Mouse (Mus musculus) cortical plate, adult 2 months (tissue): Measurements from ENCODE around the gene Nrg3. TPM values are rescaled to one million over a fixed set of nuclear protein-coding genes. Genes with fewer than 3 reads are reported as not detected.
"Not testable (repeated sequence)": the region's sequence is repeated elsewhere in the genome, so short reads cannot be mapped to it uniquely, and the experiment has no call there.

Experiments used
- H3K27ac ChIP-seq: fragments of 200-500 bp; 2 replicates; pipeline ENCODE4 v1.5.1; 2012; ENCODE audit warnings: low read length, control low read depth, inconsistent platforms; ENCODE audit not compliant: insufficient read depth
- H3K4me1 ChIP-seq: fragments of 200-500 bp; 2 replicates; pipeline ENCODE4 v1.6.1; 2011; ENCODE audit warnings: low read length; ENCODE audit not compliant: control insufficient read depth, insufficient read depth
- H3K4me3 ChIP-seq: fragments of 200-500 bp; 2 replicates; pipeline ENCODE4 v1.5.1; 2011; ENCODE audit warnings: mild to moderate bottlenecking, low read length, control low read depth; ENCODE audit not compliant: insufficient read depth
- CTCF ChIP-seq: fragments of 200-500 bp; IDR thresholded peaks from 2 replicates; pipeline ENCODE4 v1.5.1; 2011; ENCODE audit warnings: mild to moderate bottlenecking, control low read depth, low read length; ENCODE audit not compliant: insufficient read depth; ENCODE audit errors: extremely low read depth
- POLR2A ChIP-seq: fragments of 200-500 bp; IDR thresholded peaks from 2 replicates; pipeline ENCODE4 v1.6.1; 2011; ENCODE audit warnings: mild to moderate bottlenecking, low read length, control low read depth; ENCODE audit not compliant: insufficient read depth; ENCODE audit errors: extremely low read depth
- polyA plus RNA-seq: library from polyadenylated mRNA; depleted of rRNA; stranded (reverse); fragments of >200 nt; gene quantifications from 2 replicates; pipeline ENCODE4 v1.2.3, GENCODE M21; 2012

The Nrg3 gene
- polyA plus RNA-seq, 1 experiment: 33.3 TPM

DNA sequence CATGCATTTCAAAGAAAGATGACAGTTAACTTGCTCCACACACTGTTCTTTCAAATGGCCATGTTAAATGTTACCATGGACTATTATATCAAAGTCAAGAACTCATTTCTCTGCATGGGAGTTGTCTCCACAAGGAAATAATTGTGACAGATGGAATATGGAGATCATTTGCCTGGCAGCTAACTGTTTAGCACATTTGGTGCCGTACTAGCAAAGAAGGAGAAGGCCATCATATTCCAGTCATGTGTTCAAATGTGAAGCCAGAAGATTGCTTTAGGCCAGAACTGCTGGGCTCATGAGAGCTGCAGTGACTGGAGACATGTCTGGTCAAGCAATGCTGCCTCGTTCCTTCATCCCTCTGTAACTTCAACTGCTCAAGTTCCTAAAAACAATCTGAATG, 1025.8 kb downstream of the Nrg3 start:
- Histone ChIP-seq H3K4me1 (no peaks in the 10 kb centered on the region), H3K27ac (no peak overlapping the region), H3K4me3 (no peak overlapping the region)
- TF ChIP-seq POLR2A (no peak), CTCF (no peak)

DNA sequence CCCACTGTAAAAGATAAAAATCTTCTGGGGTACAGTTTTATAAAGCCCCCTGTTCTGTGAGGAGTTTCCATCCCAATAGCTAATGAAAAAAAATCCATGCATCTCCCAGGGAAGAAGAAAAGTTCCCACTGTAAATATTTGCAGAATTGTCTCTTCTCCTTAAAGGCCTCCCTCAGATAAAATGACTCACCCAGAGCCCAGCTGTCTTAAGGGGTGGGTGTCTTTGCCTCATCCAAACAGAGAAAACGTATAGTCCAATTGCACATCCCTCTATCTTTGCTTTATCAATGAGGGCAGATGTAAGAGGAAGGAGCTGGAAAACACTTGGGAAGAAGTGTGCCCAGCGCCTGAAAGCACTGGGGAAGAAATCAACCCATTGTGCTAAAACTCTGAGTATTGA, 1028.1 kb downstream of the Nrg3 start:
- Histone ChIP-seq H3K27ac (no peak overlapping the region), H3K4me1 (no peaks in the 10 kb centered on the region), H3K4me3 (no peak overlapping the region)
- TF ChIP-seq CTCF (no peak), POLR2A (no peak)

DNA sequence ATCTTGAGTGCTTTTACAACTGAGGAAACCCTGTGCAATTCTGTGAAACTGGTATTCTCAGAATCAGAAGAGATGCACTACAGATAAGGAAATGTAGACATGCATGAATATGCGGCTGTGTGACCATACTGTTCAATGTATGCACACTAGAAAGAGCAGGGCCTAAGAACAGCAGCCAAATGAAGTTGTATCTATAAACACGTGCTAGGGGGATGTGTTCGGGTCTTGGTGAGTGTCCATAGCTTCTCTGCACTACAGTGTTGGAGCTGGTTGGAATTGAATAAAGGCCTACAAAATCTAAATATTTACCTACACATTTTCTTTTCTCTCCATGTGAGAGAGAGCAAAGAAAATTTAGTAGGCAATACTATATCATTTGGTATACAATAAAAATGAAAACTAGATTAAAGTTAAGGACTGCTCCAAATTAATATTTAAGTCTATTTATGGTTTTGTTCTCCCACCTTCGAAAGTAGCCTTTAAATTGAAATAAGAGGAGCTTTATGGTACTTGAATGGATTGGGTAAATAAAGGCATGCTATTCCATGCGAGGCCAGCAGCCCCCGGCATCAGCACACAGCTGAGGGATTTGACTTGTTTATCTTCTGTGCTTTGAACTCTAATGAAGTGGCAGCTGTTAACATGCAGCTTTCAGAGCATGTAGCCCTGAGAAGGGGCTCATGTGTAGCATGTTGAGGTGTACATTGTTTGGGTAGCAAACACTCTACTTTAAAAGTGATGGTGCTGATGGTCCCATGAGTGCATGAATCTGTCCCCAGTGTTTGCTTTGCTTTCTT, 1038.9 kb downstream of the Nrg3 start:
- Histone ChIP-seq H3K4me3 (no peak overlapping the region), H3K27ac (no peak overlapping the region), H3K4me1 (no peaks in the 10 kb centered on the region)
- no peak for TF ChIP-seq CTCF
- no peak for TF ChIP-seq POLR2A

DNA sequence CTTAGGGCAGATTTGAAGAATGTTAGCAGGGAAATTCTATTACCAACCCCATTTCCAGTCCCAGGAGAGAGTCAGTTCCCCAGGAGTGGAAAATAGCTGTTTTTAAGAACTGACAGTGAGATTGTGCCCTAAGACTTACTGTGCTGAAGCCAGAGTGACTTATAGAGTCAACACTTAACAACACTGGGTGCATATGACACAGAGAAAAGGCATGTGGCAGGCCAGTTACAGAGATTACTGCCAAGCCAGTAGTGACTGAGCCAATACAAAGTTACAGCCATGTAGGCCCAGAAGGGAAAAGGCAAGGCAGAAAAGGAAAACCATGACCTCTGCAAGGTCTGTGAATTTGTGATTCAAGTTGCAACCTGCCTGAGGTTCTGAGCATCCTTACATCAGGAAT, 1098.2 kb downstream of the Nrg3 start:
- Histone ChIP-seq H3K4me1 (no peaks in the 10 kb centered on the region), H3K27ac (no peak overlapping the region), H3K4me3 (no peak overlapping the region)
- TF ChIP-seq CTCF (no peak), POLR2A (no peak)

DNA sequence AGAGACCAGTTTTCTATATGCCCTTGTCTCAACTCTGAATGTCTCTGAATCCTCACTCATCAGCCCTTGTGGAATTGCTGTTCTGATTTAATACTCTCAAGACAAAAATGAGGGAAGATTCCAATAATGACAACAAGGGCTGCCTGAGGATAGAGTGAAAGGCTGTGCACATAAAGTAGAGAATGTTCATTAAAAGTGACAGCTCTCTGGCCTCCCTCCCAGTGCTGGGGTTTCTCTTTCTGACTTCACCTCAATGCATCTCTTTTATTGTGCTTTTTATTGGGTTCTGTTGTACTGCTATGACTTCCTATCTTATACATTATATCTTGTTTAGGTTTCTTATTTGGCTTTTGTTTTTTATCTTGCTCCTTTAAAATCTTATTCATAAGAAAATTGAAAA, 1131.9 kb downstream of the Nrg3 start:
- TF ChIP-seq CTCF (no peak), POLR2A (no peak)
- Histone ChIP-seq H3K27ac (no peak overlapping the region), H3K4me1 (no peaks in the 10 kb centered on the region)

DNA sequence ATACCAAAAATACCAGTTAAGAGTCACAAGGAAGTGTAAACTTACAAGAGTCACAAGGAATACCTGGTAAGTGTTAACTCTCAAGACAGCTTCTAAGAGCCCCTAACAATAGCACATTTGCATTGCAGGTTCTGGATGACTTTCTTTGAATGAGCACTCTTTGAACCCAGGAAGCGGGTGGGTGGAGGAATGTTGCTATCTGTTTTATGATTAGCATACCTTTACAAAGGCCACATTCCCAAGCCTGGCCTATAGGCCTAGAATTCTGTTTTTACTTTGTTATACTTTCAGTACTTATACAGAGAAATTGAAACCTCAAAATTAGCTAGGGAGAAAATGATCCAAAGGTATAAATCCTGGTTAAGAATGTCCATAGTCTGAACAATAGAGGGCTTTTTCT, 1150.0 kb downstream of the Nrg3 start:
- not testable (repeated sequence) for H3K4me3 ChIP-seq, H3K27ac ChIP-seq, H3K4me1 ChIP-seq

More for the DNA sequence above, 1131.9 kb downstream of the Nrg3 start:
- H3K4me3 ChIP-seq: no peak overlapping the region

DNA sequence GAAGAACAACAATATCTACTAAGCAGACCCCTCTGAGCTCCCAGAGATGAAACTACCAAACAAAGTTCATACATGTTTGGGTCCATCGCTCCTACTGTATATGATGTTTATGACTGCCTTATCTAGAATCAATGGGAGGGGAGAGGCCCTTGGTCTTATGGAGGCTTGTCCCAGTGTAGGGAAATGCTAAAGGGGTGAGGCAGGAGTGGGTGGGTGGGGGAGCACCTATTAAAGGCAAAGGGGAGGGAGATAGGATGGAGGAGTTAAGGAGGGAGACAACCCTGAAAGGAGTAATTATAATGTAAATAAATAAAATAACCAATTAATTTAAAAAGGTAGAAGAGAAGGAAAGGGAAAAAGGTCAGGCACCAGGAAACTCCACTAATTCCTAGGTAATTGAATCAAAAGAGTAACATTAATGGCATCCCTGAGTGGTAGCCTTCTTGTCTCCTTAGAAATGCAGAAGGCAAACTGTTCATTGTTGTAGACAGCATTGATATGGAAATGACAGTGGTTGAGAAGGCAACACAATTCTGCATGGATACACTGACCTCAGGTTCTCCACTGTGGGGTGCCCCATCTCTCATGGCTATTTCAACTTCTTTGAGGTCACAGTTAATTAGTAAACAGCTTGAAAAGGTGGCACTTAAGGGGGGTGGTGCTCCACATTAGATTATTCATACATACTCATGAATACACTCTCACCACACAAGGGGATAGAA, 1152.1 kb downstream of the Nrg3 start:
- Histone ChIP-seq H3K27ac (no peak overlapping the region), H3K4me3 (no peak overlapping the region), H3K4me1 (no peaks in the 10 kb centered on the region)
- TF ChIP-seq POLR2A (no peak), CTCF (no peak)
